Mouse (Mus musculus) limb, embryonic 13.5 days (tissue): ENCODE data around the gene Chrm3. TPM values are rescaled to one million over a fixed set of nuclear protein-coding genes. Genes with fewer than 3 reads are reported as not detected.
"Not testable (repeated sequence)": the region's sequence is repeated elsewhere in the genome, so short reads cannot be mapped to it uniquely, and the experiment has no call there.

Source experiments
- ATAC-seq: fragments of 200-750 bp; cut with Nextera tagmentation; 2 replicates; pipeline ENCODE4 v1.8.0; 2017; ENCODE audit warnings: low read depth, moderate number of reproducible peaks, moderate TSS enrichment; ENCODE audit not compliant: low FRiP score
- H3K27ac ChIP-seq: fragments of 300-500 bp; sonication (generic); 2 replicates; pipeline ENCODE4 v1.5.1; 2015; ENCODE audit warnings: inconsistent platforms, mild to moderate bottlenecking, moderate library complexity
- H3K27me3 ChIP-seq: fragments of 300-500 bp; sonication (generic); 2 replicates; pipeline ENCODE4 v1.6.1; 2015; ENCODE audit warnings: mild to moderate bottlenecking, inconsistent platforms
- H3K36me3 ChIP-seq: fragments of 300-500 bp; sonication (generic); 2 replicates; pipeline ENCODE4 v1.6.1; 2015; ENCODE audit warnings: inconsistent platforms, mild to moderate bottlenecking, moderate library complexity
- H3K4me1 ChIP-seq: fragments of 300-500 bp; sonication (generic); 2 replicates; pipeline ENCODE4 v1.6.1; 2015; ENCODE audit warnings: inconsistent platforms
- H3K4me2 ChIP-seq: fragments of 300-500 bp; sonication (generic); replicated peaks from 2 replicates; pipeline ENCODE4 v1.6.1; 2015; ENCODE audit warnings: inconsistent platforms, mild to moderate bottlenecking, moderate library complexity
- H3K4me3 ChIP-seq: fragments of 300-500 bp; sonication (generic); 2 replicates; pipeline ENCODE4 v1.5.1; 2015; ENCODE audit warnings: moderate library complexity, mild to moderate bottlenecking, inconsistent platforms
- H3K9ac ChIP-seq: fragments of 300-500 bp; sonication (generic); 2 replicates; pipeline ENCODE4 v1.6.1; 2015; ENCODE audit warnings: mild to moderate bottlenecking, inconsistent platforms
- H3K9me3 ChIP-seq: fragments of 300-500 bp; sonication (generic); 2 replicates; pipeline ENCODE4 v1.6.1; 2016; ENCODE audit warnings: inconsistent platforms
- WGBS: fragments of 180-500 bp; shearing (Covaris S2); methylation state at CpG from one replicate; pipeline ENCODE4 v1.1.7; 2015; 5-methylcytosine and 5-hydroxymethylcytosine counted together
- microRNA-seq: library from miRNA; unstranded; fragments of <30 nt; microRNA quantifications from one replicate; pipeline ENCODE4, GENCODE M21; 2016
- polyA plus RNA-seq: library from polyadenylated mRNA; unstranded; fragments of >200 nt; fragmentation: Nextera tagmentation; extraction: Ambion mirVana; gene quantifications from 2 replicates; pipeline ENCODE4 v1.2.1, GENCODE M21; 2015

Gene Chrm3
- polyA plus RNA-seq, 1 experiment from 2014 or later: 1.9 TPM

DNA sequence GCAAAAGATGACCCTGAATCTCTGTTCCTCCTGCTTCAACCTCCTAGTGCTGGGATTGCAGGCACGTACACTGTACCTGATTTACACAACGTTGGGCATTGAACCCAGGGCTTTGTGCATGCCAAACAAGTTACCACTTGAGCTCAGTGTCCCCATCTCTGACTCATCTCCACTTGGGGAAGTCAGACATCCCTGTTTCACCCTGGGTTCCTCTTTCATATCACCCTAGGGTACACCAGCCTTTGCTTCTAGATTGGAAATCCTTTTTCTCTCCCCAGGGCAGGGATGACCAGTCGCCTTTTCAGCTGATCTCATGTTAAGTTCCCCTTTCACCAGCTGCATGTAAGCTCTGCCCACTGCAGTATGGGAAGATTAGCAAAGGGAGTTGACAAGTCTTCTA lies 487.3 kb downstream of the Chrm3 start:
- WGBS: 80% methylated on average over 3 of the region's 3 CpGs
- Histone ChIP-seq H3K4me1 (no peaks in the 10 kb centered on the region), H3K9me3 (no peaks in the 10 kb centered on the region), H3K36me3 (no peaks in the 10 kb centered on the region), H3K27ac (no peak overlapping the region), H3K4me2 (no peak overlapping the region), H3K9ac (no peak overlapping the region), H3K4me3 (no peak overlapping the region), H3K27me3 (no peaks in the 10 kb centered on the region)
- no peak for ATAC-seq

DNA sequence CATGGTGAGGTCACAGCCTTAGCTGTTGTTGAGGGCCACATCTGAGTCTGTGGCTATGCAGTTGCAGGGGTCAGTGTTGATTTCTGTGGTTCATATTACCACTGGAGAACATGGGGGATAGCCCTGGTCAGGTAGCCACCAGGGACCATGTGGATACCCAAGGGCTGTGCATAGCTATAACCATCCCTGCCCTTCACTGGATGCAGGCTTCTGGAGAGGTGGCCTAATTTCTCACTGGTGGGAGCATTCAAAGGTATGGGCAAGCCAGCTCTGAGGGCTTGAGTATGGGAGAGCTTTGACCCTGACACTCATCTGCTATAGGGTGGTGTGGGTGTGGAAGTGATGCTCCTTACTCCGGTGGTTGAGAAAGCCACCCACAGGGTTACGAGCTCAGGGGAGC lies 494.5 kb downstream of the Chrm3 start:
- 87% methylated on average over 2 of the region's 2 CpGs for WGBS
- H3K4me1 ChIP-seq: no peaks in the 10 kb centered on the region
- no peak overlapping the region for H3K9ac ChIP-seq
- no peak overlapping the region for H3K4me3 ChIP-seq
- no peaks in the 10 kb centered on the region for H3K9me3 ChIP-seq
- H3K27me3 ChIP-seq: no peaks in the 10 kb centered on the region
- H3K36me3 ChIP-seq: no peaks in the 10 kb centered on the region
- no peak overlapping the region for H3K27ac ChIP-seq
- no peak overlapping the region for H3K4me2 ChIP-seq
- ATAC-seq: no peak

DNA sequence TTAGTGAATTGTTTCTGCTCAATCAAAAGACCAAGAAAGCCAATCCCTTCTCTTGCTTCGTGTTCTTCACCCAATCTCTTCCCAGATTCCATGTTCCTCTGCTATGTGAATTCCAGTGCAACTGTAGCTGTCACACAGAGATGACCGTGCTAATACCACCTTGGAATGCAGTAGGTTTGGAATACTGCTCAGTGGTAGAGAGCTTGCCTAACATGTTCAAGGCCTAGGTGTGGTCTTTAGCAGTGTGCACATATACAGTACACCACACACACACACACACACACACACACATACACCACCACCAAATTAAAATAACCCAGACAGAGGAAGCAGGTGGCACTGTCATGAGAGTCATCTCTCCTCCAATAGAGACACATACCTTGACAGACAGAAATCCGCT lies 513.1 kb downstream of the Chrm3 start:
- no peak overlapping the region for H3K4me2 ChIP-seq
- no peak overlapping the region for H3K4me3 ChIP-seq
- no peaks in the 10 kb centered on the region for H3K9me3 ChIP-seq
- no peak overlapping the region for H3K27ac ChIP-seq
- no peaks in the 10 kb centered on the region for H3K36me3 ChIP-seq
- no peaks in the 10 kb centered on the region for H3K27me3 ChIP-seq
- no peak overlapping the region for H3K9ac ChIP-seq
- ATAC-seq: no peak
- WGBS: 78% methylated on average over 3 of the region's 3 CpGs
- no peaks in the 10 kb centered on the region for H3K4me1 ChIP-seq

DNA sequence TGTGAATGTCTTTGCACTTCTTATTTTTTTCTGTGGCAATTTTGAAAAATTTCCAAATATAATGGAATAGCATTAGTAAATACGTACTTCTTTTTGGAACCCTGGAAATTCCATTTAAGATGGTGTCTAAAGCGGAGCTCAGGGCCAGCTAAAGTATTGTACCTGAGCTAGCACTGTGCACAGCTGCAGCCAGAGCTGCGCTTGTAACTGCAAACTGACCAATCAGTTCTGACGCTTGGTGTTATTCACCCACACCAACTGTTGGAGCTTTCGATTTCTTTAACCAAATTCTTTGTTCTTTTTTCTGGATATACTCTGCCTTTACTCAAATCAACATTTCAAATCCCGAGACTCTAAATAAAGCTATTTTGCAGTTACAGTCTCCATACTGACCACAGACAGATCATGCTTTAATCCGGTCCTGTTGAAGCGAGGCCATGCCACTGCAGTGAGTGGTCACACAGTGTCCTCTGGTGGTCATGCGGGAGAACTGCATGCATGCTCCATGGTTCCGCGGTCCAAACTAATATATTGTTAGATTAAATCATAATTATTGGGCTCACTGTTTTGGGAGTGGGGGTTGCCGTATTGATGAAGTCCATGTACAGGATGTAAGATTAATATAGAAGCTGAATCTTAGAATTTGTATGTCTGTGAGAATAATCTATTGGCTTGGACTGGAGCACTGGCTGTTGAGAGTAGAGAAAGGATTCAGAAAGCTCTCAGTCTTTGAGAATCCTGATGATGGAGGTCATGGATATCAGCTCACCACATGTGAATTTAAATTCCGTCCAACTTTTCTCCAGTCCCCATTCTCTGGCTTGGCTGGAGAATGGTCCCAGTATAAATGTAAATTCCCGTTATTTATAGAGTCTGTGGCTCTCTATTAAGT lies 513.9 kb downstream of the Chrm3 start:
- ATAC-seq: peak; percentile 86
- Histone ChIP-seq H3K9ac (no peak overlapping the region), H3K4me2 (peak overlapping the region; percentile 29), H3K27ac (no peak overlapping the region), H3K9me3 (no peaks in the 10 kb centered on the region), H3K4me1 (no peaks in the 10 kb centered on the region), H3K36me3 (no peaks in the 10 kb centered on the region), H3K4me3 (0 out of 2 replicates have a peak overlapping the region, but pooled peaks have one; percentile 8), H3K27me3 (no peaks in the 10 kb centered on the region)
- WGBS: 32% methylated on average over 14 of the region's 14 CpGs

DNA sequence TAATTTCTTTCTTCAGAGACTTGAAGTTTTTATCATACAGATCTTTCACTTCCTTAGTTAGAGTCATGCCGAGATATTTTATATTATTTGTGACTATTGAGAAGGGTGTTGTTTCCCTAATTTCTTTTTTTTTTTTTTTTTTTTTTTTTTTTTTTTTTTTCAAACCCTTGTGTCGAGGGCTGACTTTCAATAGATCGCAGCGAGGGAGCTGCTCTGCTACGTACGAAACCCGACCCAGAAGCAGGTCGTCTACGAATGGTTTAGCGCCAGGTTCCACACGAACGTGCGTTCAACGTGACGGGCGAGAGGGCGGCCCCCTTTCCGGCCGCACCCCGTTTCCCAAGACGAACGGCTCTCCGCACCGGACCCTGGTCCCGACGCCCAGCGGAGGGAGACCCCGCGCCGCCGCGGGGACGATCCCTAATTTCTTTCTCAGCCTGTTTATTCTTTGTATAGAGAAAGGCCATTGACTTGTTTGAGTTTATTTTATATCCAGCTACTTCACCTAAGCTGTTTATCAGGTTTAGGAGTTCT lies 526.4 kb downstream of the Chrm3 start:
- H3K4me1 ChIP-seq: not testable (repeated sequence)
- ATAC-seq: peak; percentile 79
- 75% methylated on average over 33 of the region's 33 CpGs for WGBS

DNA sequence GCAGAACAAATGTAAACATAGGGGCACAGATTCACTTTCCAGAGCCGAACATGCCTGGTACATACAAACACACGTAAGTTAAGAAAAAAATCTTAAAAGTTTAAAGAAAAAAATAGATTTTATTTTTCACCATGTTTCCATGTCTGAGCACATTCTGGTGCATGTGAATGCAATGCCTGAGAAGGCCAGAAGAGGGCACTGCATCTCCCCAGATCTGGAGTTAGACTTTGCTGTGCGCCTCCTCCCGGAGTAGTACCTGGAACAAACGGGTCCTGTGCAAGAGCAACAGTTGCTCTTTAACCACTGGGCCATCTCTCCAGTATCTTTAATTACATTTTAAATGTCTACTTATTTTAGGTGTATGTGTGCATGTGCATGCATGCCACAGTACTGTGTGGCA lies 534.4 kb downstream of the Chrm3 start:
- Histone ChIP-seq H3K36me3 (no peaks in the 10 kb centered on the region), H3K27ac (no peak overlapping the region), H3K9me3 (no peaks in the 10 kb centered on the region), H3K27me3 (no peaks in the 10 kb centered on the region), H3K4me1 (no peaks in the 10 kb centered on the region), H3K9ac (no peak overlapping the region), H3K4me2 (no peak overlapping the region), H3K4me3 (no peak overlapping the region)
- WGBS: 74% methylated on average over 5 of the region's 5 CpGs
- ATAC-seq: no peak

More for the DNA sequence above, 526.4 kb downstream of the Chrm3 start:
- H3K9ac ChIP-seq, H3K4me2 ChIP-seq, H3K27ac ChIP-seq, H3K4me3 ChIP-seq, H3K9me3 ChIP-seq, H3K27me3 ChIP-seq, H3K36me3 ChIP-seq: not testable (repeated sequence)

Small RNAs within 50 kb of the gene (microRNA-seq; reads per million reads assigned to microRNA genes)
- 1.6 reads per million for gene Gm24187
